Mouse (Mus musculus): Measurements from ENCODE around the gene Il21. TPM values are rescaled to one million over a fixed set of nuclear protein-coding genes. Genes with fewer than 3 reads are reported as not detected.

Gene Il21
- 0.10 TPM in 1 of 2 replicates, not detected in the other for polyA plus RNA-seq (2012; rRNA removed)

GRCm38 (mm10) chr3:37232586-37233222, at the start of gene Il21:
TSS of gene Il21 (minus strand) at chr3:37232636.
- TF ChIP-seq CTCF (IDR thresholded peaks at IDR 0.05; ENCODE audit: borderline replicate concordance, insufficient read depth, low read depth, low read length) = no peak
- TF ChIP-seq POLR2A (IDR thresholded peaks at IDR 0.05; ENCODE audit: borderline replicate concordance, insufficient read depth, low read length) = no peak
- WGBS = 89% methylated on average over 7 of the region's 7 CpGs
- H3K4me1 ChIP-seq (ENCODE audit: control insufficient read depth, insufficient read depth, low read length) = no peaks in the 10 kb centered on the region
- no peaks in the 10 kb centered on the region for H3K27me3 ChIP-seq (ENCODE audit: control insufficient read depth, insufficient read depth, low read length)
- no peak within 1 kb of the TSS for H3K27ac ChIP-seq (ENCODE audit: insufficient read depth, low read length)
- H3K4me3 ChIP-seq (replicated peaks; ENCODE audit: insufficient read depth, low read depth, low read length) = no peak within 1 kb of the TSS
- no peak for DNase-seq

- no peak overlapping the region for H3K27ac ChIP-seq (ENCODE audit: insufficient read depth, low read length)
- no peaks in the 10 kb centered on the region for H3K4me1 ChIP-seq (ENCODE audit: control insufficient read depth, insufficient read depth, low read length)
- no peaks in the 10 kb centered on the region for H3K27me3 ChIP-seq (ENCODE audit: control insufficient read depth, insufficient read depth, low read length)
- TF ChIP-seq CTCF (IDR thresholded peaks at IDR 0.05; ENCODE audit: borderline replicate concordance, insufficient read depth, low read depth, low read length) (no peak), POLR2A (IDR thresholded peaks at IDR 0.05; ENCODE audit: borderline replicate concordance, insufficient read depth, low read length) (no peak)
- H3K4me3 ChIP-seq (replicated peaks; ENCODE audit: insufficient read depth, low read depth, low read length) = no peak overlapping the region
- WGBS = 87% methylated on average over 8 of the region's 8 CpGs
- no peak for DNase-seq
Measured at GRCm38 (mm10) chr3:37280871-37281270, 48.4 kb upstream of the Il21 start.

GRCm38 (mm10) chr3:37280221-37280620, 47.8 kb upstream of the Il21 start:
- TF ChIP-seq CTCF (IDR thresholded peaks at IDR 0.05; ENCODE audit: borderline replicate concordance, insufficient read depth, low read depth, low read length) (no peak), POLR2A (IDR thresholded peaks at IDR 0.05; ENCODE audit: borderline replicate concordance, insufficient read depth, low read length) (no peak)
- Histone ChIP-seq H3K4me1 (ENCODE audit: control insufficient read depth, insufficient read depth, low read length) (no peaks in the 10 kb centered on the region), H3K27ac (ENCODE audit: insufficient read depth, low read length) (no peak overlapping the region), H3K27me3 (ENCODE audit: control insufficient read depth, insufficient read depth, low read length) (no peaks in the 10 kb centered on the region), H3K4me3 (replicated peaks; ENCODE audit: insufficient read depth, low read depth, low read length) (no peak overlapping the region)
- DNase-seq = no peak
- WGBS = 83% methylated on average over 1 of the region's 1 CpGs

- whole genome bisulfite sequencing = 75% methylated on average over 6 of the region's 6 CpGs
- DNase-seq = no peak
- H3K4me3 ChIP-seq (replicated peaks; ENCODE audit: insufficient read depth, low read depth, low read length) = no peak overlapping the region
- H3K27ac ChIP-seq (ENCODE audit: insufficient read depth, low read length) = no peak overlapping the region
- no peak for TF ChIP-seq CTCF (IDR thresholded peaks at IDR 0.05; ENCODE audit: borderline replicate concordance, insufficient read depth, low read depth, low read length)
- TF ChIP-seq POLR2A (IDR thresholded peaks at IDR 0.05; ENCODE audit: borderline replicate concordance, insufficient read depth, low read length) = no peak
- H3K4me1 ChIP-seq (ENCODE audit: control insufficient read depth, insufficient read depth, low read length) = no peaks in the 10 kb centered on the region
- H3K27me3 ChIP-seq (ENCODE audit: control insufficient read depth, insufficient read depth, low read length) = no peaks in the 10 kb centered on the region
Measured at GRCm38 (mm10) chr3:37274661-37275060, 42.2 kb upstream of the Il21 start.

GRCm38 (mm10) chr3:37273092-37273491, 40.7 kb upstream of the Il21 start:
- 90% methylated on average over 7 of the region's 7 CpGs for WGBS

GRCm38 (mm10) chr3:37271209-37271608, 38.8 kb upstream of the Il21 start:
- peak; percentile 15 to 18 for DNase-seq
- Histone ChIP-seq H3K27ac (ENCODE audit: insufficient read depth, low read length) (no peak overlapping the region), H3K27me3 (ENCODE audit: control insufficient read depth, insufficient read depth, low read length) (no peaks in the 10 kb centered on the region), H3K4me1 (ENCODE audit: control insufficient read depth, insufficient read depth, low read length) (no peaks in the 10 kb centered on the region), H3K4me3 (replicated peaks; ENCODE audit: insufficient read depth, low read depth, low read length) (no peak overlapping the region)
- 8% methylated on average over 1 of the region's 1 CpGs for WGBS
- TF ChIP-seq POLR2A (IDR thresholded peaks at IDR 0.05; ENCODE audit: borderline replicate concordance, insufficient read depth, low read length) = no peak
- TF ChIP-seq CTCF (IDR thresholded peaks at IDR 0.05; ENCODE audit: borderline replicate concordance, insufficient read depth, low read depth, low read length) = peak; percentile 57; the same call in 1 of the 2 replicates

More at GRCm38 (mm10) chr3:37273092-37273491, 40.7 kb upstream of the Il21 start:
- TF ChIP-seq CTCF (IDR thresholded peaks at IDR 0.05; ENCODE audit: borderline replicate concordance, insufficient read depth, low read depth, low read length) = no peak
- TF ChIP-seq POLR2A (IDR thresholded peaks at IDR 0.05; ENCODE audit: borderline replicate concordance, insufficient read depth, low read length) = no peak
- no peak for DNase-seq
- Histone ChIP-seq H3K4me3 (replicated peaks; ENCODE audit: insufficient read depth, low read depth, low read length) (no peak overlapping the region), H3K27ac (ENCODE audit: insufficient read depth, low read length) (no peak overlapping the region), H3K4me1 (ENCODE audit: control insufficient read depth, insufficient read depth, low read length) (no peaks in the 10 kb centered on the region), H3K27me3 (ENCODE audit: control insufficient read depth, insufficient read depth, low read length) (no peaks in the 10 kb centered on the region)

GRCm38 (mm10) chr3:37269926-37270325, 37.5 kb upstream of the Il21 start:
- DNase-seq = no peak
- no peaks in the 10 kb centered on the region for H3K4me1 ChIP-seq (ENCODE audit: control insufficient read depth, insufficient read depth, low read length)
- no peaks in the 10 kb centered on the region for H3K27me3 ChIP-seq (ENCODE audit: control insufficient read depth, insufficient read depth, low read length)
- WGBS = 84% methylated on average over 4 of the region's 4 CpGs
- no peak overlapping the region for H3K27ac ChIP-seq (ENCODE audit: insufficient read depth, low read length)
- H3K4me3 ChIP-seq (replicated peaks; ENCODE audit: insufficient read depth, low read depth, low read length) = no peak overlapping the region
- no peak for TF ChIP-seq CTCF (IDR thresholded peaks at IDR 0.05; ENCODE audit: borderline replicate concordance, insufficient read depth, low read depth, low read length)
- TF ChIP-seq POLR2A (IDR thresholded peaks at IDR 0.05; ENCODE audit: borderline replicate concordance, insufficient read depth, low read length) = no peak

- Histone ChIP-seq H3K27ac (ENCODE audit: insufficient read depth, low read length) (no peak overlapping the region), H3K4me1 (ENCODE audit: control insufficient read depth, insufficient read depth, low read length) (no peaks in the 10 kb centered on the region), H3K27me3 (ENCODE audit: control insufficient read depth, insufficient read depth, low read length) (no peaks in the 10 kb centered on the region), H3K4me3 (replicated peaks; ENCODE audit: insufficient read depth, low read depth, low read length) (no peak overlapping the region)
- no peak for TF ChIP-seq CTCF (IDR thresholded peaks at IDR 0.05; ENCODE audit: borderline replicate concordance, insufficient read depth, low read depth, low read length)
- TF ChIP-seq POLR2A (IDR thresholded peaks at IDR 0.05; ENCODE audit: borderline replicate concordance, insufficient read depth, low read length) = no peak
- 75% methylated on average over 11 of the region's 11 CpGs for WGBS
- DNase-seq = no peak
Measured at GRCm38 (mm10) chr3:37268338-37268737, 35.9 kb upstream of the Il21 start.

Data from cerebellum, adult 2 months (tissue).